Mouse (Mus musculus) heart, postnatal 36 days (tissue): Measurements from ENCODE around the gene Mogs. TPM values are rescaled to one million over a fixed set of nuclear protein-coding genes. Genes with fewer than 3 reads are reported as not detected.
A peak's percentile ranks its signal among the peaks of the same experiment; 100 is the strongest.

Experiments used
- DNase-seq, 2 experiments: peaks; one replicate each; pipeline ENCODE4 v3.0.0; 2021 to 2022
- intact Hi-C: fragments of 180-260 bp; cut with DNase I; formaldehyde crosslinking; loops from one replicate; pipeline ENCODE4 v1.15.1; 2025
- total RNA-seq, 2 experiments: library from RNA; stranded (reverse); gene quantifications; 2 replicates each; pipeline ENCODE4 v1.2.3; 2021

The Mogs gene
- 1 to 10 TPM; 8.2 to 8.8 TPM for total RNA-seq

- DNase-seq, result peak; percentile 95 to 96
- intact Hi-C loops, result no loop called here
Observed at GRCm38 (mm10) chr6:83115011-83115671, at the start of gene Mogs. Mogs (plus strand) TSS chr6:83115496.

GRCm38 (mm10) chr6:83065995-83066394 is 49.3 kb upstream of the Mogs start:
- intact Hi-C loops, result no loop called here
- DNase-seq, result no peak

GRCm38 (mm10) chr6:83066441-83066840 is 48.9 kb upstream of the Mogs start:
- no peak for DNase-seq
- intact Hi-C loops, result no loop called here

GRCm38 (mm10) chr6:83068221-83068620 is 47.1 kb upstream of the Mogs start:
- intact Hi-C loops, result no loop called here

GRCm38 (mm10) chr6:83068706-83069487 is 46.4 kb upstream of the Mogs start:
- intact Hi-C loops, result no loop called here
- no peak for DNase-seq

More at GRCm38 (mm10) chr6:83068221-83068620, 47.1 kb upstream of the Mogs start:
- no peak for DNase-seq

- DNase-seq, result peak in 1 of 2 experiments; percentile 28
- intact Hi-C loops, result no loop called here
Observed at GRCm38 (mm10) chr6:83069488-83070246, 45.6 kb upstream of the Mogs start.

GRCm38 (mm10) chr6:83070247-83070310 is 45.2 kb upstream of the Mogs start, which contains the start of gene Tlx2:
Tlx2 (minus strand) TSS chr6:83070293.
- intact Hi-C loops, result no loop called here
- no peak for DNase-seq

- intact Hi-C loops, result no loop called here
Observed at GRCm38 (mm10) chr6:83070311-83071219, 44.7 kb upstream of the Mogs start.

GRCm38 (mm10) chr6:83071220-83071619 is 44.1 kb upstream of the Mogs start:
- DNase-seq, result no peak
- intact Hi-C loops, result no loop called here

More at GRCm38 (mm10) chr6:83070311-83071219, 44.7 kb upstream of the Mogs start:
- DNase-seq, result peak; percentile 30 to 71

GRCm38 (mm10) chr6:83074979-83075378 is 40.3 kb upstream of the Mogs start:
- intact Hi-C loops, result no loop called here
- no peak for DNase-seq

GRCm38 (mm10) chr6:83077630-83078323 is 37.5 kb upstream of the Mogs start, which contains the start of gene Pcgf1:
Pcgf1 (plus strand) TSS chr6:83077869.
- DNase-seq, result no peak

GRCm38 (mm10) chr6:83078324-83078858 is 36.9 kb upstream of the Mogs start:
- intact Hi-C loops, result loop anchor here (1.0 kb wide), 3 partner anchors 23 to 82 kb away; partner anchors contain the start of genes Aup1, Ccdc142 and Gm42688
- DNase-seq, result peak; percentile 100

More at GRCm38 (mm10) chr6:83077630-83078323, 37.5 kb upstream of the Mogs start, which contains the start of gene Pcgf1:
- intact Hi-C loops, result loop anchor here (1.0 kb wide), 3 partner anchors 23 to 81 kb away; partner anchors contain the start of genes Aup1, Ccdc142 and Gm42688

- intact Hi-C loops, result no loop called here
Observed at GRCm38 (mm10) chr6:83080210-83080609, 35.1 kb upstream of the Mogs start.

GRCm38 (mm10) chr6:83083497-83083896 is 31.8 kb upstream of the Mogs start:
- intact Hi-C loops, result no loop called here
- no peak for DNase-seq

More at GRCm38 (mm10) chr6:83080210-83080609, 35.1 kb upstream of the Mogs start:
- no peak for DNase-seq

GRCm38 (mm10) chr6:83084477-83084876 is 30.8 kb upstream of the Mogs start:
- DNase-seq, result no peak
- intact Hi-C loops, result no loop called here

GRCm38 (mm10) chr6:83086121-83087035 is 28.9 kb upstream of the Mogs start, which contains the start of gene Lbx2:
Lbx2 (plus strand) TSS chr6:83086367.
- intact Hi-C loops, result no loop called here
- peak in 1 of 2 experiments; percentile 18 for DNase-seq

GRCm38 (mm10) chr6:83087205-83087925 is 27.9 kb upstream of the Mogs start:
- peak; percentile 45 to 47 for DNase-seq
- intact Hi-C loops, result no loop called here

- DNase-seq, result peak in 1 of 2 experiments; percentile 47
- intact Hi-C loops, result no loop called here
Observed at GRCm38 (mm10) chr6:83087926-83088260, 27.4 kb upstream of the Mogs start.
